8 mouse cellular contexts compared by ENCODE assay signal in genomic region chr13:93303563-93304250, GRCm38 (mm10). TPM values are rescaled to one million over a fixed set of nuclear protein-coding genes. Genes with fewer than 3 reads are reported as not detected.
DNase-seq lines count a peak whose midpoint lies in the region; ATAC-seq lines count a peak whose summit lies in the region.

No protein-coding gene starts in this region.

- peak overlapping the region; percentile 72 for H3K4me2 ChIP-seq in forebrain, embryonic 14.5 days (ENCODE audit: low read length)
- H3K4me2 ChIP-seq in neural tube, embryonic 15.5 days: peak overlapping the region; percentile 77

- H3K4me1 ChIP-seq in forebrain, embryonic 14.5 days (ENCODE audit: control insufficient read depth, insufficient read depth, low read length): peaks cover 26% of the 10 kb centered on the region
- peaks cover 24% of the 10 kb centered on the region for H3K4me1 ChIP-seq in neural tube, embryonic 15.5 days

- H3K27ac ChIP-seq in forebrain, embryonic 14.5 days (ENCODE audit: low read depth, low read length): peak overlapping the region; percentile 97
- peak overlapping the region; percentile 100 for H3K27ac ChIP-seq in neural tube, embryonic 15.5 days (replicated peaks)

- peak overlapping the region; percentile 91 for H3K9ac ChIP-seq in forebrain, embryonic 14.5 days (ENCODE audit: low read length)
- peak overlapping the region; percentile 90 for H3K9ac ChIP-seq in neural tube, embryonic 15.5 days (replicated peaks)

- no peaks in the 10 kb centered on the region for H3K9me3 ChIP-seq in forebrain, embryonic 14.5 days (replicated peaks; ENCODE audit: control insufficient read depth, low read length)
- no peaks in the 10 kb centered on the region for H3K9me3 ChIP-seq in neural tube, embryonic 15.5 days (replicated peaks)

- ATAC-seq in forebrain, embryonic 14.5 days: peak; percentile 97
- peak; percentile 98 for ATAC-seq in neural tube, embryonic 15.5 days (ENCODE audit: low FRiP score)

- H3K27me3 ChIP-seq in forebrain, embryonic 14.5 days (replicated peaks; ENCODE audit: control insufficient read depth, insufficient read depth, low read length): no peaks in the 10 kb centered on the region
- H3K27me3 ChIP-seq in neural tube, embryonic 15.5 days (replicated peaks): no peaks in the 10 kb centered on the region

- H3K4me3 ChIP-seq in forebrain, embryonic 14.5 days (ENCODE audit: low read depth, low read length): peak overlapping the region; percentile 80
- peak overlapping the region; percentile 91 for H3K4me3 ChIP-seq in neural tube, embryonic 15.5 days (replicated peaks)

- WGBS in forebrain, embryonic 14.5 days: under 1% methylated on average over 40 of the region's 90 CpGs
- WGBS in neural tube, embryonic 15.5 days: under 1% methylated on average over 55 of the region's 90 CpGs

- no peaks in the 10 kb centered on the region for H3K36me3 ChIP-seq in forebrain, embryonic 14.5 days (ENCODE audit: control insufficient read depth, insufficient read depth, low read length)
- no peaks in the 10 kb centered on the region for H3K36me3 ChIP-seq in neural tube, embryonic 15.5 days

- DNase-seq in ES-CJ7 (ENCODE audit: low read depth, low spot score): peak; percentile 97
- peak; percentile 98 for DNase-seq in cerebellum, adult 11 months
- DNase-seq in forebrain, embryonic 14.5 days (ENCODE audit: low spot score): peak; percentile 98
- DNase-seq in heart, postnatal 14 days: peak; percentile 94 to 95
- peak; percentile 97 for DNase-seq in layer of hippocampus, adult 11-12 months (ENCODE audit: low spot score)
- peak; percentile 97 for DNase-seq in lung, adult 18-20 months
- peak; percentile 95 for DNase-seq in testis, postnatal 14 days (ENCODE audit: low spot score)

- intact Hi-C loops in heart, postnatal 14 days (cut with DNase I): loop anchor here (2.0 to 10.0 kb wide), 4 partner anchors 111 to 421 kb away; partner anchors contain the start of genes Jmy and Tent2

RNA-seq across cellular contexts. Expression of gene Homer1, which starts 4.3 kb away (rescaled TPM):
- 14.5 and 16.8 TPM in 2 replicates for polyA plus RNA-seq in forebrain, embryonic 14.5 days (2014; fragmentation: Nextera tagmentation; extraction: Ambion mirVana)
- 10 to 100 TPM; 63.8 to 67.9 TPM for total RNA-seq in heart, postnatal 14 days (2021)
- polyA plus RNA-seq in neural tube, embryonic 15.5 days (2015; fragmentation: Nextera tagmentation; extraction: Ambion mirVana): 11.7 and 13.9 TPM in 2 replicates

Comparison
In these comparisons a context has a peak if more than half of its experiments do, and no peak if none do; other contexts are left out.
1. Peak in every context shown above with its lines: DNase-seq, ATAC-seq, H3K4me3 ChIP-seq and H3K27ac ChIP-seq.